ENCODE assay signal across 8 mouse cellular contexts in genomic region chr5:136962966-136963540, GRCm38 (mm10). TPM values are rescaled to one million over a fixed set of nuclear protein-coding genes. Genes with fewer than 3 reads are reported as not detected.
A peak's percentile ranks its signal among the peaks of the same experiment; 100 is the strongest.
DNase-seq lines count a peak whose midpoint lies in the region; ATAC-seq and TF ChIP-seq lines count a peak whose summit lies in the region.

No protein-coding gene starts in this region.

- no peak for ATAC-seq in embryonic facial prominence, embryonic 12.5 days (ENCODE audit: insufficient number of reproducible peaks, insufficient read depth, low FRiP score, low TSS enrichment)
- no peak for ATAC-seq in intestine, embryonic 14.5 days (replicated peaks; ENCODE audit: low FRiP score, low TSS enrichment, low read depth)

- no peak overlapping the region for H3ac ChIP-seq in myocyte (ENCODE audit: control insufficient read depth, insufficient read length)

- no peak for TF ChIP-seq POLR2A in myocyte (IDR thresholded peaks at IDR 0.05; ENCODE audit: insufficient read length, low read depth)

- H3K9ac ChIP-seq in embryonic facial prominence, embryonic 12.5 days, result peak overlapping the region; percentile 73
- H3K9ac ChIP-seq in intestine, embryonic 14.5 days (ENCODE audit: low read length), result peak overlapping the region; percentile 62

- peak overlapping the region; percentile 70 for H3K4me3 ChIP-seq in embryonic facial prominence, embryonic 12.5 days
- H3K4me3 ChIP-seq in intestine, embryonic 14.5 days (ENCODE audit: low read depth, low read length), result peak overlapping the region; percentile 62
- H3K4me3 ChIP-seq in myocyte, result peak overlapping the region; percentile 62

- DNase-seq in kidney, adult 9 months, result peak; percentile 38
- DNase-seq in kidney, postnatal 10 days, result no peak
- no peak for DNase-seq in intestine, embryonic 14.5 days (ENCODE audit: low spot score)
- DNase-seq in ovary, postnatal 10 days (ENCODE audit: low spot score), result no peak
- no peak for DNase-seq in layer of hippocampus, adult 11-12 months (ENCODE audit: low spot score)
- no peak for DNase-seq in spleen, postnatal 36 days (ENCODE audit: low spot score in 2 of 2)

- H3K36me3 ChIP-seq in embryonic facial prominence, embryonic 12.5 days, result peaks cover 50% of the 10 kb centered on the region
- peaks cover 38% of the 10 kb centered on the region for H3K36me3 ChIP-seq in intestine, embryonic 14.5 days (ENCODE audit: control insufficient read depth, insufficient read depth, low read length)
- no peaks in the 10 kb centered on the region for H3K36me3 ChIP-seq in myocyte (ENCODE audit: control insufficient read depth, insufficient read depth)

- no peaks in the 10 kb centered on the region for H3K27me3 ChIP-seq in embryonic facial prominence, embryonic 12.5 days
- no peaks in the 10 kb centered on the region for H3K27me3 ChIP-seq in intestine, embryonic 14.5 days (replicated peaks; ENCODE audit: control insufficient read depth, insufficient read depth, low read length)
- H3K27me3 ChIP-seq in myocyte (ENCODE audit: control insufficient read depth, insufficient read depth, insufficient read length), result no peaks in the 10 kb centered on the region

- WGBS in embryonic facial prominence, embryonic 12.5 days, result 76% methylated on average over 8 of the region's 8 CpGs
- WGBS in intestine, embryonic 14.5 days, result 74% methylated on average over 8 of the region's 8 CpGs

- no peaks in the 10 kb centered on the region for H3K79me2 ChIP-seq in myocyte (ENCODE audit: control insufficient read depth, insufficient read depth)

- H3K9me3 ChIP-seq in embryonic facial prominence, embryonic 12.5 days, result no peaks in the 10 kb centered on the region
- H3K9me3 ChIP-seq in intestine, embryonic 14.5 days (ENCODE audit: control insufficient read depth, low read length), result no peaks in the 10 kb centered on the region

- no peak overlapping the region for H3K27ac ChIP-seq in embryonic facial prominence, embryonic 12.5 days
- H3K27ac ChIP-seq in intestine, embryonic 14.5 days (ENCODE audit: low read depth), result 0 out of 2 replicates have a peak overlapping the region, but pooled peaks have one; percentile 66

- H3K4me1 ChIP-seq in embryonic facial prominence, embryonic 12.5 days, result peaks cover 5% of the 10 kb centered on the region; the same call in 1 of the 2 replicates
- peaks cover 25% of the 10 kb centered on the region for H3K4me1 ChIP-seq in intestine, embryonic 14.5 days (replicated peaks; ENCODE audit: control insufficient read depth, insufficient read depth, low read length)

- peak overlapping the region; percentile 82 for H3K4me2 ChIP-seq in embryonic facial prominence, embryonic 12.5 days (replicated peaks)
- H3K4me2 ChIP-seq in intestine, embryonic 14.5 days (ENCODE audit: low read length), result peak overlapping the region; percentile 63
- H3K4me2 ChIP-seq in myocyte (ENCODE audit: low read depth), result peak overlapping the region; percentile 90

TF ChIP-seq in myocyte, 11 proteins besides CTCF, POLR2A, EP300 and RAD21:
- no peak for TF ChIP-seq MYOD1 (IDR thresholded peaks at IDR 0.05; ENCODE audit: control insufficient read depth in 1 of 3, insufficient read length in 2 of 3, low read depth in 2 of 3)
- TF ChIP-seq TCF3 (IDR thresholded peaks at IDR 0.05; ENCODE audit: insufficient read length, low read depth), result no peak
- TF ChIP-seq TCF12 (IDR thresholded peaks at IDR 0.05; ENCODE audit: insufficient read depth, poor library complexity, severe bottlenecking), result no peak
- no peak for TF ChIP-seq POLR2AphosphoS2 (IDR thresholded peaks at IDR 0.05; ENCODE audit: insufficient read length, low read depth)
- no peak for TF ChIP-seq CEBPB (IDR thresholded peaks at IDR 0.05; ENCODE audit: insufficient read depth, poor library complexity, severe bottlenecking)
- TF ChIP-seq REST (IDR thresholded peaks at IDR 0.05; ENCODE audit: insufficient read depth, insufficient read length), result no peak
- no peak for TF ChIP-seq E2F4 (IDR thresholded peaks at IDR 0.05; ENCODE audit: insufficient read depth)

RNA-seq across cellular contexts. Expression of gene Cldn15, which starts 3.4 kb away (rescaled TPM):
- polyA plus RNA-seq in embryonic facial prominence, embryonic 12.5 days (2016; fragmentation: Nextera tagmentation; extraction: Ambion mirVana), result 0.17 TPM in 1 of 2 replicates, not detected in the other
- polyA plus RNA-seq in intestine, embryonic 14.5 days (2014; fragmentation: Nextera tagmentation; extraction: Ambion mirVana), result 12.7 and 18.4 TPM in 2 replicates
- polyA plus RNA-seq in myocyte (2012; fragmentation: generic; extraction: Trizol), result 0.23 TPM

RNA-seq across cellular contexts. Expression of gene Fis1, which starts 10.0 kb away (rescaled TPM):
- polyA plus RNA-seq in embryonic facial prominence, embryonic 12.5 days (2016; fragmentation: Nextera tagmentation; extraction: Ambion mirVana), result 286 and 305 TPM in 2 replicates
- 309 and 315 TPM in 2 replicates for polyA plus RNA-seq in intestine, embryonic 14.5 days (2014; fragmentation: Nextera tagmentation; extraction: Ambion mirVana)
- 283 TPM for polyA plus RNA-seq in myocyte (2012; fragmentation: generic; extraction: Trizol)

RNA-seq across cellular contexts. Expression of gene Plod3, which starts 23.8 kb away (rescaled TPM):
- 41.5 and 51.4 TPM in 2 replicates for polyA plus RNA-seq in embryonic facial prominence, embryonic 12.5 days (2016; fragmentation: Nextera tagmentation; extraction: Ambion mirVana)
- polyA plus RNA-seq in intestine, embryonic 14.5 days (2014; fragmentation: Nextera tagmentation; extraction: Ambion mirVana), result 42.0 and 44.1 TPM in 2 replicates
- 124 TPM for polyA plus RNA-seq in myocyte (2012; fragmentation: generic; extraction: Trizol)

RNA-seq across cellular contexts. Expression of gene Znhit1, which starts 24.8 kb away (rescaled TPM):
- polyA plus RNA-seq in embryonic facial prominence, embryonic 12.5 days (2016; fragmentation: Nextera tagmentation; extraction: Ambion mirVana), result 115 and 128 TPM in 2 replicates
- polyA plus RNA-seq in intestine, embryonic 14.5 days (2014; fragmentation: Nextera tagmentation; extraction: Ambion mirVana), result 102 and 104 TPM in 2 replicates
- polyA plus RNA-seq in myocyte (2012; fragmentation: generic; extraction: Trizol), result 97.7 TPM

RNA-seq across cellular contexts. Expression of gene Ift22, which starts 55.1 kb away (rescaled TPM):
- 67.9 and 70.2 TPM in 2 replicates for polyA plus RNA-seq in embryonic facial prominence, embryonic 12.5 days (2016; fragmentation: Nextera tagmentation; extraction: Ambion mirVana)
- 59.4 and 71.7 TPM in 2 replicates for polyA plus RNA-seq in intestine, embryonic 14.5 days (2014; fragmentation: Nextera tagmentation; extraction: Ambion mirVana)
- 19.6 TPM for polyA plus RNA-seq in myocyte (2012; fragmentation: generic; extraction: Trizol)

Comparison
In these comparisons a context has a peak if more than half of its experiments do, and no peak if none do; other contexts are left out.
1. RNA of gene Cldn15, which starts 3.4 kb away (polyA plus RNA-seq): 12.7 to 18.4 TPM in intestine, embryonic 14.5 days; 0.23 TPM in myocyte (single experiment) and 0.17 TPM in embryonic facial prominence, embryonic 12.5 days; every median in the first group is over 10 times any median in the second.
2. Peak in every context shown above with its lines, with median percentiles within 50 percentile points of each other: H3K4me2 ChIP-seq and H3K4me3 ChIP-seq.